Mouse (Mus musculus) left cerebral cortex, postnatal 4 days (tissue): Measurements from ENCODE around the gene Gm17332. TPM values are rescaled to one million over a fixed set of nuclear protein-coding genes. Genes with fewer than 3 reads are reported as not detected.
"Not testable (repeated sequence)": the region's sequence is repeated elsewhere in the genome, so short reads cannot be mapped to it uniquely, and the experiment has no call there.

Experiments
- DNase-seq: peaks from one replicate; pipeline ENCODE4 v3.0.0-alpha.2; 2022
- intact Hi-C: fragments of 180-260 bp; cut with DNase I; formaldehyde crosslinking; loops from one replicate; pipeline ENCODE4 v1.15.1; 2025
- total RNA-seq, 2 experiments: library from RNA; stranded (reverse); gene quantifications; 2 replicates each; pipeline ENCODE4 v1.2.3; 2021

Gm17332 gene
- total RNA-seq, result not detected

GRCm38 (mm10) chr11:31182362-31182761 is at the start of gene Gm17332:
Gene Gm17332, minus strand, starts transcription at chr11:31182462.
- DNase-seq, result no peak
- intact Hi-C loops, result no loop called here

- no peak for DNase-seq
- intact Hi-C loops, result no loop called here
Measured at GRCm38 (mm10) chr11:31229966-31230365, 47.7 kb upstream of the Gm17332 start.

- no peak for DNase-seq
- intact Hi-C loops, result no loop called here
Measured at GRCm38 (mm10) chr11:31225359-31225758, 43.1 kb upstream of the Gm17332 start.

DNA sequence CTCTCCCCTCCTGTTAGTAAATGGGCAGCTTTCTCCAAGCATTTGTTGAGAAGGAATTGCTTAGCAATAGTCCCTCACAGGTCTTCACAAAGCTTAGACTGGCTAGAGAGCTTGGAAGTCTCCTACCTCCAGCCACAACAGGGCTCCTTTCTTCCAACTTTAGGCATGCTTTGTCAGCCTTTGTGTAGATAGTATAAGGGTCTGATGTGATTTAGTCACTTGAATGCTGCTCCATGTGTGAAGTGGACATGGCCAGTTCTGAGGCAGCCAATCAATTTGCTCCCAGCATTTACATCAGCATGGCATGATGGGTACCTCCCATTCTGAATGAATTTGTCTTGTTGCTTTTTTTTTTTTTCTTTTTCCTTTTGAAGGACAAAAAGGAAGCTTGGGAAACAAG is 35.7 kb upstream of the Gm17332 start:
- intact Hi-C loops, result no loop called here
- DNase-seq, result no peak

GRCm38 (mm10) chr11:31195621-31196363 is 13.5 kb upstream of the Gm17332 start:
- DNase-seq, result no peak
- intact Hi-C loops, result no loop called here

GRCm38 (mm10) chr11:31194761-31195160 is 12.5 kb upstream of the Gm17332 start:
- DNase-seq, result no peak
- intact Hi-C loops, result no loop called here

DNA sequence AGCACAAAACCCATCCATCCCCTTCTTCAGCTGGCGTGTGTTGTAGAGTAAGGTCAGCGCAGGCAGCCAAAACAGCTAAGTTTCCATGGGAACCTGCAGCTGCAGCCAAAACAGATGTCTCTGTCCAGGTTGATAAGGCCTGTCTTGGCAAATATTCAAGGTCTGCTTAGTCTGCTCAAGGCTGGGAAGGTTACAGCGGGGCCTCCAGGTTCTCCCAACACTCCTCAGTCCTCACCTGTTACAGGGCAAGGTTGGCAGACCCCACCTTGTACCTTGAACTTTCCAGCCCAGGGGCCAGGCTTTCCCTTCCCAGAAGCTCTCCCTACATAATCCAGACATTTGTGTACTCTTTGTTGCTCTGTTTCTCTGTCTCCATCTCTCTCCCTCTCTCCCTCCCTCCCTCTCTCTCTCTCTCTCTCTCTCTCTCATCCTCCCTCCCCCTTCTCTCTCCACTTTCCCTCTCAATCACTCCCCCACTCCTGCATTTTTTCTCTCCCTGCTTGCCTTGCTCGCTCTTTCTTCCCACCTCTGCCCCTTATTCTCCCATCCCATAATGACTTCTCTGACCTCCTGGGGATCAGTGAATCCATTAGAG is 12.1 kb downstream of the Gm17332 start:
- peak; percentile 7 for DNase-seq

DNA sequence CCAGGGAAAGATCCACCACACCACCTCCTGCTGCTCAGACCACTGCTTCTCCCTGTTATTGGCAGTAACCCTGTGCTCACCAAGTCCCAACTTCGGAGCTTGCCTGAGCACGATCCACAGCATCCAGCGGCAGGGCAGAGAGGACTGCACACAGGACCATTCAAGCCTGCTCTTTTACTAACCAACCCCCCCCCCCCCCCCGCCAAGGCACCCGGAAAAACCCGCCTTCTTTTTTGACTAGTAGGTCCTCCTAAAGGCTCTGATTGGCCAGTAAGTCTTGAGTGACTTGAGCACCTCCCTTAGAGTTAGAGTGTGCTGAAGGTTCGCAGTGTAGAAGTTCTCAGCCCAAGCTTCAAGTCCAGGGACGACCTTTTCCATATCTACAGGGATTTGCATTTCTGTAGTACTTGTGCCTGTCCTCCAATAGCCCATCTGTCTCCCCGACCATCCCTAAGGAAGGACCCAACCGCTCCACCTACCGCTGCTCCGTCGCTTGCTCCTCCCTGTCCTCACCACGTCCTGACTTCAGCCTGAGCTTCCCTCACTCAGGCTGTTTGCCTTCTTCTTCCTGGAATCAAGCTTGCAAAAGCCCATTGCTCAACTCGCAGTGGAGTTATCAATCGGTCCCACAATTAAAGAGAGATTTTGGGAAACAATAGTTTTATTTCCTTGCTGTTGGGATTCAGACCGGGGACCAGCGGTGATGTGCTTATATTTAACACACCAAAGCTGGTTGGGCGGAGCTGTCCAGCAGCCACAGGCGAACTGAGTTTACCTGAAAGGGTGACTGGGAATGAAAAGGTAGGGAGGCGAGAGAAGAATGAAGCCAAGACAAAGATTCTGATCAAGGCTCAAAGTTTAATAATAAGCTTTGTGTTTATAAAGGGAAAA is 12.9 kb downstream of the Gm17332 start:
- intact Hi-C loops, result no loop called here
- no peak for DNase-seq

More for the DNA sequence above, 12.1 kb downstream of the Gm17332 start:
- intact Hi-C loops, result no loop called here

DNA sequence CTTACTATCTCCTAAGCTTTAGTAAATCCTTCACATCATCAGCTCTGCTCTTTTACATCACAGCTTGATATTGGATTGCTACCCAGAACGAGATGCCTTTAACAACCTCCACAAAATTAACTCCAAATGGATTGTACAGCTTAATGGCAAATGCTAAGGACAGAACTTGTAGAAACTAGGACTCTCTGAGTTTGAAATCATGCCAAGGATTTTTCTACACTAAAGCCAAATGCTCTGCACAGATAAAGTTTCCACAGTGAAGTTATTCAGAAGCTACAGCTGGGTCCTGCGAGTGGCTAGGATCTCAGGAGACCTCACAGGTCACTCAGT is 13.5 kb downstream of the Gm17332 start:
- intact Hi-C loops, result no loop called here
- DNase-seq, result no peak

- DNase-seq, result no peak
- intact Hi-C loops, result no loop called here
Measured at GRCm38 (mm10) chr11:31157021-31157420, 25.2 kb downstream of the Gm17332 start.

DNA sequence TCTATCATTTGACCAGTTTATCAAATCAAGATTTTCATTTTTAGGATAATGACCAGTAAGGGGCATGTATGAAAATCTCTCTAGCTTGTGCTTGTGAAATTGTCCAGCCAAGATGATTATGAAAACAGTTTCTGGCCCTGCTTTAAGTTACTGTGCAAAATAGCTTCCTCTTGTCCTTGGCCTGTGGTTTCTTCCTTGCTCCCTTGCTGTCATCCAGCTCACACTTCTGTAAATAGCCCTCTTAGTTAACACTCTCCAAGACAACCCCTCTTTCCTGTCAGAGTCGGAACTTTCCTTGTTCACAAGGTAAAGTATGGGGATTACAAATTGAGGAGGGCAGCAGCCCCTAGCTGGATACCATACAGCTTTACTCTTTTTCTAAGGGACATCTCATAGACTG is 43.9 kb downstream of the Gm17332 start:
- DNase-seq, intact Hi-C loops: not testable (repeated sequence)

DNA sequence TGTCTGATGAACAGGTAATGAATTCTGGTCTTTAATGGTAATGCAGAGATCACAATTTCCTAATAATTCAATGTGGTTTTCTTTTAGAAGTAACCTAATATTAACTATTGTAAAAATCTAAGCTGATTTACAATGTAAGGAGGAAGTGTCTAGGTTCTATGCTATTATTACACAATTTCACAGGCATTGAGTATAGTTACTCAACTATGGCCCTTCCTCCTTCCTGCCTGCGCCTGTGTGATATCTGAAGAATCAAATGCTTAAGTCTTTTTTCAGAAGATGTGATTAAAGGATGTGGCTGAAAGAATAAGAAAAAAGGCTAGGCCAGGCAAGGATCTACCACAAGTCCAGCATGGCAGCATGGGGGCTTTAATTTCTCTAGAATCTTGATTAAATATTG is 47.4 kb downstream of the Gm17332 start:
- intact Hi-C loops, result not testable (repeated sequence)

DNA sequence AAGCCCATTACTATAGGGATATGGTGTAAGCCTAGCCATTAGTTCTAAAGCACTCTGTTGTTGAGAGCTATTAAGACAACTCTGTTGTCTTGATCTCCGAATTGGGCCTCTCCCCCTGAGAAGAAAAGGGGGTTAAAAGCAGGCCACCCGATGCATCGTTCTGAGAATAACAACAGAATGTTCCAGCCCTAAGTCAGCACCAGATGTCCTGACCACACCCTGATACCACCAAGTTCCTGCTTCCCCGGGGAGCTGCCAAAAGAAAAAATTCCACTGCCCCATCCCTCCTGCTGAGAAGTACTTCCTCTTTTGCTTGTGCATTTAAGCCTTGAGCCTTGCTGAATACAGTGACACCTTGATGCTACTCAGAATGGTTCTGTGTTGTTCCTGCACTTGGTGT is 48.5 kb downstream of the Gm17332 start:
- DNase-seq, intact Hi-C loops: not testable (repeated sequence)

More for the DNA sequence above, 47.4 kb downstream of the Gm17332 start:
- not testable (repeated sequence) for DNase-seq

Other genes with a start within 250 kb of the Gm17332 start
- 10 to 100 TPM; 38.4 to 44.2 TPM for gene Erlec1, start 228.1 kb downstream of the Gm17332 start, total RNA-seq
- 10 to 100 TPM; 17.3 to 17.9 TPM for gene Chac2, start 196.1 kb downstream of the Gm17332 start, total RNA-seq
- 1 to 10 TPM; 2.7 to 2.8 TPM for gene Stc2, start 187.6 kb upstream of the Gm17332 start, total RNA-seq